Mouse (Mus musculus) effector memory CD4-positive, alpha-beta T cell, adult 5 months (primary cell): ENCODE data around the gene Olfr698. TPM values are rescaled to one million over a fixed set of nuclear protein-coding genes. Genes with fewer than 3 reads are reported as not detected.

Experiments used
- polyA plus RNA-seq: library from polyadenylated mRNA; unstranded; fragments of 100-300 nt; shearing (Covaris generic); gene quantifications from one replicate; pipeline ENCODE4 v1.2.1, GENCODE M21; 2017

Gene Olfr698
- polyA plus RNA-seq: 0.10 TPM

GRCm38 (mm10) chr7:106755297-106755696 lies at the start of gene Olfr698:
Olfr698 (minus strand) TSS chr7:106755397.

GRCm38 (mm10) chr7:106793098-106793497 lies 37.9 kb upstream of the Olfr698 start, which contains the start of gene Olfr699:
Olfr699 (minus strand) TSS chr7:106793198.

GRCm38 (mm10) chr7:106742343-106742742 lies 12.9 kb downstream of the Olfr698 start, which contains the start of gene Olfr697:
Olfr697 (minus strand) TSS chr7:106742443.

GRCm38 (mm10) chr7:106716296-106716695 lies 38.9 kb downstream of the Olfr698 start, which contains the start of gene Olfr695:
Olfr695 (minus strand) TSS chr7:106716396.

Other genes with a start within 250 kb of the Olfr698 start
- not detected for gene Olfr693, start 74.8 kb downstream of the Olfr698 start, polyA plus RNA-seq
- gene Olfr694, start 63.6 kb downstream of the Olfr698 start, polyA plus RNA-seq: not detected
- not detected for gene Olfr695, start 39.0 kb downstream of the Olfr698 start, polyA plus RNA-seq
- gene Olfr697, start 13.0 kb downstream of the Olfr698 start, polyA plus RNA-seq: not detected
- not detected for gene Olfr699, start 37.8 kb upstream of the Olfr698 start, polyA plus RNA-seq
- gene Olfr700, start 53.4 kb upstream of the Olfr698 start, polyA plus RNA-seq: not detected
- not detected for gene Olfr701, start 58.7 kb upstream of the Olfr698 start, polyA plus RNA-seq
- gene Olfr702, start 78.5 kb upstream of the Olfr698 start, polyA plus RNA-seq: not detected
- gene Olfr703, start 88.0 kb upstream of the Olfr698 start, polyA plus RNA-seq: not detected
- gene Olfr704, start 107.8 kb upstream of the Olfr698 start, polyA plus RNA-seq: not detected
- 0.52 TPM for gene Olfr705, start 121.5 kb upstream of the Olfr698 start, polyA plus RNA-seq
- not detected for gene Olfr706, start 132.8 kb upstream of the Olfr698 start, polyA plus RNA-seq
- gene Olfr707, start 145.8 kb upstream of the Olfr698 start, polyA plus RNA-seq: not detected
- not detected for gene Olfr1532-ps1, start 152.6 kb upstream of the Olfr698 start, polyA plus RNA-seq
- not detected for gene Olfr709-ps1, start 176.8 kb upstream of the Olfr698 start, polyA plus RNA-seq
- not detected for gene Olfr710, start 192.9 kb upstream of the Olfr698 start, polyA plus RNA-seq
- gene Olfr6, start 208.5 kb upstream of the Olfr698 start, polyA plus RNA-seq: not detected
- not detected for gene Olfr711, start 220.1 kb upstream of the Olfr698 start, polyA plus RNA-seq